Mouse (Mus musculus): Measurements from ENCODE around the gene 2610528A11Rik.

Gene 2610528A11Rik

GRCm38 (mm10) chr14:37083755-37084154 is 30.1 kb downstream of the 2610528A11Rik start:
- no peak for DNase-seq

GRCm38 (mm10) chr14:37080724-37081123 is 33.1 kb downstream of the 2610528A11Rik start:
- no peak for DNase-seq

- DNase-seq = no peak
Observed at GRCm38 (mm10) chr14:37068516-37068915, 45.3 kb downstream of the 2610528A11Rik start.

- DNase-seq = no peak
Observed at GRCm38 (mm10) chr14:37067629-37068028, 46.2 kb downstream of the 2610528A11Rik start, which contains the start of gene Lrit2. Gene Lrit2, plus strand, starts transcription at chr14:37067929.

GRCm38 (mm10) chr14:37066636-37067035 is 47.2 kb downstream of the 2610528A11Rik start:
- DNase-seq = no peak

- DNase-seq = no peak
Observed at GRCm38 (mm10) chr14:37064849-37065248, 49.0 kb downstream of the 2610528A11Rik start.

All from B cell, adult 2 months (primary cell).